Mouse (Mus musculus): ENCODE measurements around the gene Nutm1.

Nutm1 gene

GRCm38 (mm10) chr2:112254675-112255515 lies 4.2 kb downstream of the Nutm1 start:
- DNase-seq: no peak

GRCm38 (mm10) chr2:112249780-112250453 lies 9.2 kb downstream of the Nutm1 start:
- no peak for DNase-seq

GRCm38 (mm10) chr2:112247323-112247722 lies 11.8 kb downstream of the Nutm1 start:
- DNase-seq: no peak

GRCm38 (mm10) chr2:112246193-112246592 lies 12.9 kb downstream of the Nutm1 start:
- no peak for DNase-seq

- DNase-seq: no peak
These were observed 13.8 kb downstream of the Nutm1 start for GRCm38 (mm10) chr2:112245307-112245706.

GRCm38 (mm10) chr2:112241787-112242186 lies 17.3 kb downstream of the Nutm1 start:
- DNase-seq: no peak

GRCm38 (mm10) chr2:112239935-112240721 lies 19.0 kb downstream of the Nutm1 start:
- peak; percentile 51 to 60 for DNase-seq

GRCm38 (mm10) chr2:112239212-112239934 lies 19.7 kb downstream of the Nutm1 start, which contains the start of gene Lpcat4:
Gene Lpcat4, plus strand, starts transcription at chr2:112239468.
- peak; percentile 88 to 95 for DNase-seq

GRCm38 (mm10) chr2:112238006-112238405 lies 21.1 kb downstream of the Nutm1 start:
- no peak for DNase-seq

- no peak for DNase-seq
These were observed 22.5 kb downstream of the Nutm1 start for GRCm38 (mm10) chr2:112236620-112237019.

GRCm38 (mm10) chr2:112232623-112233022 lies 26.5 kb downstream of the Nutm1 start:
- no peak for DNase-seq

GRCm38 (mm10) chr2:112224356-112224755 lies 34.7 kb downstream of the Nutm1 start:
- DNase-seq: no peak

GRCm38 (mm10) chr2:112222607-112223006 lies 36.5 kb downstream of the Nutm1 start:
- no peak for DNase-seq

- no peak for DNase-seq
These were observed 38.2 kb downstream of the Nutm1 start for GRCm38 (mm10) chr2:112220880-112221279.

GRCm38 (mm10) chr2:112217614-112218013 lies 41.5 kb downstream of the Nutm1 start:
- DNase-seq: no peak

GRCm38 (mm10) chr2:112215977-112216376 lies 43.1 kb downstream of the Nutm1 start:
- DNase-seq: peak in 1 of 2 experiments; percentile 9

- DNase-seq: no peak
These were observed 48.4 kb downstream of the Nutm1 start for GRCm38 (mm10) chr2:112210699-112211098.

GRCm38 (mm10) chr2:112210142-112210541 lies 48.9 kb downstream of the Nutm1 start:
- DNase-seq: peak; percentile 26 to 32

GRCm38 (mm10) chr2:112203056-112203455 lies 56.0 kb downstream of the Nutm1 start:
- no peak for DNase-seq

Measured in cerebellum, adult 18-20 months (tissue).